Mouse (Mus musculus) layer of hippocampus, postnatal 10 days (tissue): ENCODE data around the gene Cyp3a13. TPM values are rescaled to one million over a fixed set of nuclear protein-coding genes. Genes with fewer than 3 reads are reported as not detected.
A peak's percentile ranks its signal among the peaks of the same experiment; 100 is the strongest.
"Not testable (repeated sequence)": the region's sequence is repeated elsewhere in the genome, so short reads cannot be mapped to it uniquely, and the experiment has no call there.

Source experiments
- DNase-seq, 2 experiments: peaks; one replicate each; pipeline ENCODE4 v3.0.0; 2021; ENCODE audit warnings: low spot score in 2 of 2
- long read RNA-seq: library from polyadenylated mRNA; stranded (forward); transcript quantifications from one replicate; pipeline ENCODE4 v2.0.0, GENCODE M21; 2023
- total RNA-seq, 2 experiments: library from RNA; stranded (reverse); gene quantifications; 2 replicates each; pipeline ENCODE4 v1.2.3; 2021

The Cyp3a13 gene
- not detected for total RNA-seq
- long read RNA-seq, result 0 reads

- no peak for DNase-seq
These were observed at the start of gene Cyp3a13 for GRCm38 (mm10) chr5:137921532-137921931. TSS of gene Cyp3a13 (minus strand) at chr5:137921619.

GRCm38 (mm10) chr5:137966492-137966891 lies 45.1 kb upstream of the Cyp3a13 start:
- DNase-seq, result peak; percentile 6 to 16

- no peak for DNase-seq
These were observed 41.5 kb upstream of the Cyp3a13 start, which contains the start of gene Gjc3 for GRCm38 (mm10) chr5:137962945-137963344. TSS of gene Gjc3 (minus strand) at chr5:137963098.

GRCm38 (mm10) chr5:137956404-137956803 lies 35.0 kb upstream of the Cyp3a13 start:
- no peak for DNase-seq

- peak; percentile 30 to 34 for DNase-seq
These were observed 29.8 kb upstream of the Cyp3a13 start for GRCm38 (mm10) chr5:137951218-137951617.

- no peak for DNase-seq
These were observed 25.9 kb upstream of the Cyp3a13 start for GRCm38 (mm10) chr5:137947303-137947702.

DNA sequence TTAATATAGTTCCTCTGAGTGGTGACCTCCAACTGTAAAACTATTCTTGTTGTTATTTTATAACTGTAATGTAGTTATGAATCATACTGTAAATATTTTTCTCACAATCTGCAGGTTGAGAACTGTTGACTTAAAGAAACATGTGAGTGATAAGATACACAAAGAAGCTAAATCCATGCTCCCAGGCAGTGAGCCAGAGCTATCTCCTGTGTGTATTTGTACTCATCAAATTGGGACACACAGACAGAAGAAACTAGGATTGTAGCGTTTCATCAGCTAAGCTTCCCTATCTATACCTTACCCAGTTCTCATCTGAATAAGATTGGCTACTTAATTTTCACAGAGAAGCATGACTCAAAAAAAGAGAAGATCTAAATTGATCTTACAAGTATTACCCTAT lies 21.7 kb upstream of the Cyp3a13 start:
- DNase-seq, result no peak

GRCm38 (mm10) chr5:137940948-137941347 lies 19.5 kb upstream of the Cyp3a13 start:
- DNase-seq, result no peak

DNA sequence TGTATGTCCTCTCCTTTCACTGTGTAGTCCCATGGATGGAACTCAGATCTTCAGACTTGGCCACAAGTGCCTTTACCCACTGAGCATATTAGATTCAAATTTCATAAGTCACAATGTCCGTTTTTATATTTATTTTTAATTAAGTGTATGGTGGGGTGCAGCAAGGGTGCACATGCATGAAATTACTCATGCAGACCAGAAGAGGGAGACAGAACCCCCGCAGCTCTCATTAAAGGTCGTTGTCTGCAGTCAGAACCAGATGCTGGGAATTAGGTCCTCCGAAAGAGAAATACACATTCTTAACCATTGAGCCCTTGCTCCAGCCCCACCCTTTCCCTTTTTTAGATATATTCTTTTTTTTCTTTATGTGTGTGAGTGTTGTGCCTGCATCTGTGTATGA lies 15.8 kb upstream of the Cyp3a13 start:
- DNase-seq, result no peak

- DNase-seq, result no peak
These were observed 15.1 kb upstream of the Cyp3a13 start for GRCm38 (mm10) chr5:137936486-137936885.

DNA sequence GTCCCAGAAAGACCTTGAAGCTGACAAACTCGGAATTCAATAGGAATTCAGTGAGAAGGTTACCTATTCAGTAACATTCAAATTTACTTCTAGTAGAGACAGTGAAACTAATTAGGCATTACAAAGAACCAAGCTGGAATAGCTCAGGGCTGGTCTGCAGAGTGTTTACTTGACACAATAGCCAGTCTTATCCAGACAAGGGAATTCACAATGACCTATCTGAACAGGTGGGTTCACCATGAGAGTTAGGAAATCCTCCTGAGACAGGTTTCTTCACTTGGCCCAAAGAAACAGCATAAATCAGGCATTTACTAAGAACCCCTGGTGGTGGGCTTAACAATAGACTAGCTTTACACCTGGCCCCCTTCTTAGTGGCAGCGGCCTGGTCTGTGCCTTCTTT lies 12.5 kb upstream of the Cyp3a13 start:
- DNase-seq, result not testable (repeated sequence)

DNA sequence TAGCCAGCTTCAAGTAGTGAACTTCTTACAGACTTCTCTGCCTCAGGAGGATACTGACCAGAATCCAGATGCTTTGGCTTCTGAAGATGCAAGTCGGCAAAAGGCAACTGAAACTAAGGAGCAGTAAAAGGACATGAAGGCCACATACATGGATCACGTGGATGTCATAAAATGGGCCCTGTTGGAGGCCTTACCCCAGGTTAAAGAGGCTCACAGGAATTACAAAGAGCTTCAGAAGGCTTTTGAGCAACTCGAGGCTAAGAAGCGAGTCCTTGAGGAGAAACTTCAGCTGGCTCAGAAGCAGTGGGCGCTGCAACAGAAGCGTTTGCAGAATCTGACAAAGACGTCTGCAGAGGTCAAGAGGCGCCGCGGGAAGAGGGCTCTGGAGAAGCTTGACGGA lies 7.0 kb upstream of the Cyp3a13 start:
- DNase-seq, result no peak

DNA sequence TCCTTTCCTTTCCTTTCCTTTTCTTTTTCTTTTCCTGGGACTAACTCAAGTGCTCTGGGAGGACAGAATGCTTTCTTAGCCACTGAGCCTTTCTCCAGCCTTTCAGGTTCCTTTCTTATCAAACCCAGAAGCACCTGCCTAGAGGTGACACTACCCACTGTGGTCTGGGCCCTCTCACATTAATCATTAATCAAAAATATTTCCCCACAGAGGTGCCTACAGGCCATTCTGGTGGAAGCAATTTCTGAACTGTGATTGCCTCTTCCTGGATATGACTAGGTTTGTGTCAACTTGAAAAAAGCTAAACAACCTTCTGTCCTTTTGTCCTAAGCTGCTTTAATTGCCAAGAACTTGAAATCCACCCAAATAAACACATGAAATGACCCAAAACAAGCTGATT lies 752 bp upstream of the Cyp3a13 start:
- no peak for DNase-seq

DNA sequence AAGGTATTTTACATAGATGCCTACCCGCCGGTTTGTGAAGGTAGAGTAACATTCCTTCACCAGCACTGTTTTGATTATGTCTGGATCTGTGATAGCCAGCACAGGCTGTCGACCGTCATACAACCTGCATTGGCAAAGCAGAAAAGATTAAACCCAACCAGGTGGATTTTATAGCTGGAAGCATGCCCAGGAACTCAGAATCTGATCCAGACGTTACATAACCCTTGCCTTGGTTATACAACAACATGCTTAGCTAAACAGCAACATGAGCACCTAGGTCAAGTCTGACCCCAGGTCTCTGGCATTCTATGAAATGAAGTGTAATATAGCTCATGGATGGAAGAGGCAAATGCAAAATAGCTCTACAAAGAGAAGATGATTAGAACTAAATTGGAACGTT lies 5.9 kb downstream of the Cyp3a13 start:
- no peak for DNase-seq

DNA sequence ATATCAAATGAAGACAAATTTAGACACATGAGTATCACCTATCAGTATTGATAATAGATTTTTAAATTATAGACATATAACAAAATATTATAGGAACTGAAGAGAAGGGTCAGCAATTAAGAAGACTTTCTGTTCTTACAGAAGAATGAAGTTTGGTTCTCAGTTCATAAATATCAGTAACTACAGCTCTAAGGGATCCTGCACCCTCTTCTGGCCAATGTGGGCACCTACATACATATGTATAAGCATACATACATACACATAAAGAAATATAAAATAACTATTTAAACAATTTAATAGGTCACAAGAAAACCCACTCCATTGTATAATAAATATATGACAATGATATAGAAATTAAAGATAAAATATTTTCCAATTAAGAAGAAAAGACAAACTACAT lies 6.9 kb downstream of the Cyp3a13 start:
- DNase-seq, result no peak

DNA sequence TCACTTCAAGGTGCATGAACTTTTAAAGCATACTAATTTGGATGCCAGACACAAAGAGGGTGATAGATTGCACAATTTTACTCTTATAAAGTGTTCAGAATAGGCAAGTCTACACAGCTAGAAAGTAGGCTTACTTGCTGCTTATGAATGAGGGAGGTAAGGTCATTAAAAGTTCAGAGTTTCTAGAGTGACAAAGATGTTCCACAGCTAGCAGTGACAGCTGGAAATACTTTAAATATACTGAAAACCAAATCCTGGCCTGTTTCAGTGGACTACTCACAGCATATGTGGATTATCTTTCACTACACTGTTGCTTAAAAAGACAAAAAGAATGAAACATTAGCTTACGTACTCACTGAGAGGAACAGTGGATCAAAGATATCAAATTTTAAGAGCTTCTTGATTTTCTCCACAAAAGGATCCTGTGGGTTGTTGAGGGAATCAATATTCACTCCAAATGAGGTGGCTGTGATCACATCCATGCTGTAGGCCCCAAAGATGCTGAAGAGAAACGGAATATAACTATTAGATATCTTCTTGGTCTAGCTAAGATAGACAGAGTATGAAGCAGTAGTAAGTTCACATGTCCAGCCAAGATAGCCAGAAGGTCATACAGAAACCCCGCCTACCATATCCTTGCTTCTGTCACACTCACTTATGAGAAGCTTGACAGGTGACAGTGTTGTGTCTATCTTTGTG lies 11.7 kb downstream of the Cyp3a13 start:
- no peak for DNase-seq

DNA sequence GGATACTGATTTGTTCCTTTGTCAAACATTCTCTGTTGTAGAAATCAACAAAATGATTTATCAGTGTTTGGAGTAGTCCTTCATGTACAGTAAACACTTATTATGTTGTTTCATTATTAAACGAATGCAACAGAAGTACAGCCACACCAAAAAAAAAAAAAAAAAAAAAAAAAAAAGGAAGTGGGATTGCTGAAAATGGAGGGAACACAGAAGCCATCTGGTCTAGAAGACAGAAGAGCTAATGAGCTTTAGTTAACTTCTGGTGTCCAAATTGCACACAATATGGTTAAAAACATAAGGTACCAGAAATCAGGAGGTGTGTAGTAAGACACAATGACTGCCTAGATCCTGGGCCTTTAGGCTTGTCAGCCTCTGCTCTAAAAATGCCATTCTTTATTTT lies 23.6 kb downstream of the Cyp3a13 start:
- no peak for DNase-seq

- DNase-seq, result no peak
These were observed 28.5 kb downstream of the Cyp3a13 start for GRCm38 (mm10) chr5:137892954-137893353.

GRCm38 (mm10) chr5:137887666-137888065 lies 33.8 kb downstream of the Cyp3a13 start:
- DNase-seq, result no peak

- DNase-seq, result peak; percentile 69 to 74
These were observed 35.5 kb downstream of the Cyp3a13 start for GRCm38 (mm10) chr5:137885894-137886293.

DNA sequence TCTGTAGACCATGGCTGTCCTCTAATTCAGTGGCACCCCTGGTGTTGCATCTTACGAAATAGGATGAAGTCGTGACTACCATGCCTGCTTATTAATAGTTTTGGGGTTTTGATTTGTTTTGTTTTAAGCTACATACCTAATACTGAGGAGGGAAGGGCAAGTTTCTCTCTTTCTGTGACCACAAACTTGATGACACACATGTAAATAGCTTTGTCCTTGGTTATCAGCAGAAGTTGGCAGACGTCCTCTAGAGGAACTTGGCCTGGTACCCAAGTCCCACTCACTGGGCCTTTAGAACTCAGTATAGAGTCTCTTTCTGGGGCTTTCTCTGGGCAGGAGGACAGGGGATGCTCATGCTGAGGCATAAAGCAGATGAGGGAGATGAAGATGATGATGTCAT lies 38.1 kb downstream of the Cyp3a13 start:
- no peak for DNase-seq

DNA sequence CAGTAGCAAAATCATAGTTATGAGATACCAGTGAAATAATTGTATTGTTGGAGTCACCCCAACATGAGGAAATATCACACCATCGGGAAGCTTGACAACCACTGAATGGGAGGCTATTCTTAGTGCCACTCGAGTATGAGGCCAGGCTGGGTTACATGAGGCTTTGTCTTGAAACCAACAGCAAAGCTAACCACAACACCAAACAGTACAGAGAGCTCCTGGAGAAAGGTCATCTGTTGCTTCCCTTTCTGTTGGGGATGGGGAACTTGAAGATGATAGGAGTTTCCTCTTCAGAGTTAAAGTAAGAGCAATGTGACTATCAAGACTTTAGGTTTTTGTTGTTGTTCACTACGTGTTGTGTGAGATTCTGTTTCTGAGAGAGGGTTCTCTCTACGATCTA lies 38.5 kb downstream of the Cyp3a13 start:
- no peak for DNase-seq

GRCm38 (mm10) chr5:137877860-137878259 lies 43.6 kb downstream of the Cyp3a13 start:
- peak; percentile 25 to 39 for DNase-seq
